Mouse (Mus musculus): ENCODE measurements at regions not wholly inside any gene's neighbourhood (a gene's known extent, or its start where the extent isn't known, plus 50 kb on each side); places are given as distances from the start of the nearest gene placed in this dataset.

DNA sequence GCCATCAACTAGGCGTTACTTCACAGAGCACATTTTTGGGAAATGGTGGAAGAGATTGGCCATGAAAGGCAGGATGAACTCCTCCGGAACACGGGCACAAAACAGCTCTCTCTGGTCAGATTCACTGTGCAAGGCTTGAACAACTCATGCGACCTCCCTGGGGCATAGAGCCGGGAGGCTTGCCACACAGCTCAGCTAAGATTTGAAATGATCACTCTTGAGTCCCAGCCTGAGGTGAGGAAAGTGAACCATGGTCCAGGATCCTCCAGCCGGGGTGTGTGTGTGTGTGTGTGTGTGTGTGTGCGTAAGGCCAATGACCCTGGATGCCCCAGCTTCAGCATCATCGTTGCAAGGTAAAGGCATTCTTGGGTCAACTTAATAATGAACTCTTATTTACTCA lies 237.5 kb downstream of the Gm45692 start:
- WGBS (ENCODE audit: insufficient replicate concordance), result 62% methylated on average over 8 of the region's 8 CpGs
- DNase-seq, result no peak

DNA sequence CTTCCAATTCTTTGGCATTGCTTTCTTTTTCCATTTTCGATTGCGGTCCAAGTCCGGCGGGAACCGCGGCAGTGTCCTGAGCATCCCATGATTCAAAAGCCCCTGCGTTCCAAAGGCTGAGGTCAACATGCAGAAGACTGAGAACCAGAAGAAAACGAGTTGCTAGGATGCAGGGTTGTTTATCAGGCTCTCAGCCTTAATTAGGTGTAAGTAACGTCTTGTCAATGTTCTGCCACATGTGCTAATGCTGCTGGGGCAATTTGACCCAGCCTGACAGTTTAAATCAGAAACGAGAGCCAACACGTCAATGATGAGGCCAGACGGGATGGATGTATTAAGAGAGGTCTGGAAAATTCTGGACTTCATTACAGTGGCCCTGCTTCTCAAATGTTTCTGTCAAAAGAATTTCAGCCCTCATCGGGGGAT lies 239.4 kb downstream of the Gm45692 start:
- Histone ChIP-seq H3K36me3 (replicated peaks; ENCODE audit: insufficient read depth, low read length) (no peaks in the 10 kb centered on the region), H3K4me2 (ENCODE audit: low read depth, low read length) (no peak overlapping the region), H3K9me3 (ENCODE audit: low read length) (no peaks in the 10 kb centered on the region), H3K27ac (ENCODE audit: low read depth) (no peak overlapping the region), H3K9ac (replicated peaks) (no peak overlapping the region), H3K27me3 (ENCODE audit: insufficient read depth, low read length) (no peaks in the 10 kb centered on the region), H3K4me3 (ENCODE audit: low read depth, low read length) (no peak overlapping the region), H3K4me1 (ENCODE audit: insufficient read depth) (no peaks in the 10 kb centered on the region)
- WGBS (ENCODE audit: insufficient replicate concordance), result 73% methylated on average over 13 of the region's 13 CpGs
- TF ChIP-seq EP300 (IDR thresholded peaks at IDR 0.05; ENCODE audit: low read depth) (no peak), CTCF (IDR thresholded peaks at IDR 0.05; ENCODE audit: low read depth) (no peak)
- no peak for DNase-seq
- no peak for ATAC-seq

More for the DNA sequence above, 237.5 kb downstream of the Gm45692 start:
- no peak for TF ChIP-seq EP300 (IDR thresholded peaks at IDR 0.05; ENCODE audit: low read depth)
- no peak for TF ChIP-seq CTCF (IDR thresholded peaks at IDR 0.05; ENCODE audit: low read depth)
- no peak overlapping the region for H3K4me3 ChIP-seq (ENCODE audit: low read depth, low read length)
- H3K36me3 ChIP-seq (replicated peaks; ENCODE audit: insufficient read depth, low read length), result no peaks in the 10 kb centered on the region
- H3K9me3 ChIP-seq (ENCODE audit: low read length), result no peaks in the 10 kb centered on the region
- H3K9ac ChIP-seq (replicated peaks), result no peak overlapping the region
- no peak for ATAC-seq
- H3K4me1 ChIP-seq (ENCODE audit: insufficient read depth), result no peaks in the 10 kb centered on the region
- H3K4me2 ChIP-seq (ENCODE audit: low read depth, low read length), result no peak overlapping the region
- no peak overlapping the region for H3K27ac ChIP-seq (ENCODE audit: low read depth)
- no peaks in the 10 kb centered on the region for H3K27me3 ChIP-seq (ENCODE audit: insufficient read depth, low read length)

- 65% methylated on average over 5 of the region's 5 CpGs for WGBS (ENCODE audit: insufficient replicate concordance)
- no peak overlapping the region for H3K4me2 ChIP-seq (ENCODE audit: low read depth, low read length)
- no peak overlapping the region for H3K4me3 ChIP-seq (ENCODE audit: low read depth, low read length)
- DNase-seq (no peak), ATAC-seq (no peak)
- no peak for TF ChIP-seq CTCF (IDR thresholded peaks at IDR 0.05; ENCODE audit: low read depth)
- TF ChIP-seq EP300 (IDR thresholded peaks at IDR 0.05; ENCODE audit: low read depth), result no peak
- no peaks in the 10 kb centered on the region for H3K27me3 ChIP-seq (ENCODE audit: insufficient read depth, low read length)
- H3K36me3 ChIP-seq (replicated peaks; ENCODE audit: insufficient read depth, low read length), result no peaks in the 10 kb centered on the region
- no peaks in the 10 kb centered on the region for H3K4me1 ChIP-seq (ENCODE audit: insufficient read depth)
- no peaks in the 10 kb centered on the region for H3K9me3 ChIP-seq (ENCODE audit: low read length)
- no peak overlapping the region for H3K9ac ChIP-seq (replicated peaks)
- no peak overlapping the region for H3K27ac ChIP-seq (ENCODE audit: low read depth)
Measured at GRCm38 (mm10) chr8:26362366-26362765, 243.0 kb downstream of the Gm45692 start.

DNA sequence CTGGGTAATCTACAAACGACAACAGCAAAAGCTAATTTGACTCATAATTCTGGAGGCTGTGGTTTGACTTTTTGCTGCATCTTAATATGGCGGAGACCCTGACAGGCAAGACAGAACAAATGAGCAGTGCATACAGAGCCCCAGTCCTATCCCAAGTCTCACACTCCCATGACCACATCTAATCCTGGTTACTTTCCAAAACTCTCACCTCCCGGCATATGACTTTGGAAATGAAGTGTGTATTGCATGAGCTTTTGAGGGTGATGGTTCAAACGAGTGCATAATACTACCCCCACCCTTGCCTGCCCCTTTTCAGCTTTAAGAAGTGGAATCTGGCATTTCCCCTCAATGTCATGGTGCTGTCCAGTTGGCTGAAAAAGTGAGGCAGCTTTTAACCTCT lies 244.3 kb downstream of the Gm45692 start:
- Histone ChIP-seq H3K9ac (replicated peaks) (no peak overlapping the region), H3K9me3 (ENCODE audit: low read length) (no peaks in the 10 kb centered on the region), H3K36me3 (replicated peaks; ENCODE audit: insufficient read depth, low read length) (no peaks in the 10 kb centered on the region), H3K27me3 (ENCODE audit: insufficient read depth, low read length) (no peaks in the 10 kb centered on the region), H3K27ac (ENCODE audit: low read depth) (no peak overlapping the region), H3K4me2 (ENCODE audit: low read depth, low read length) (no peak overlapping the region), H3K4me1 (ENCODE audit: insufficient read depth) (no peaks in the 10 kb centered on the region), H3K4me3 (ENCODE audit: low read depth, low read length) (no peak overlapping the region)
- WGBS (ENCODE audit: insufficient replicate concordance), result 75% methylated on average over 4 of the region's 4 CpGs
- DNase-seq (no peak), ATAC-seq (no peak)
- TF ChIP-seq EP300 (IDR thresholded peaks at IDR 0.05; ENCODE audit: low read depth) (no peak), CTCF (IDR thresholded peaks at IDR 0.05; ENCODE audit: low read depth) (no peak)

GRCm38 (mm10) chr8:26364637-26365036 lies 245.3 kb downstream of the Gm45692 start:
- 66% methylated on average over 4 of the region's 4 CpGs for WGBS (ENCODE audit: insufficient replicate concordance)
- Histone ChIP-seq H3K4me2 (ENCODE audit: low read depth, low read length) (no peak overlapping the region), H3K9me3 (ENCODE audit: low read length) (no peaks in the 10 kb centered on the region), H3K27me3 (ENCODE audit: insufficient read depth, low read length) (no peaks in the 10 kb centered on the region), H3K4me3 (ENCODE audit: low read depth, low read length) (no peak overlapping the region), H3K4me1 (ENCODE audit: insufficient read depth) (no peaks in the 10 kb centered on the region), H3K36me3 (replicated peaks; ENCODE audit: insufficient read depth, low read length) (no peaks in the 10 kb centered on the region), H3K9ac (replicated peaks) (no peak overlapping the region), H3K27ac (ENCODE audit: low read depth) (no peak overlapping the region)
- DNase-seq (no peak), ATAC-seq (no peak)
- TF ChIP-seq CTCF (IDR thresholded peaks at IDR 0.05; ENCODE audit: low read depth) (no peak), EP300 (IDR thresholded peaks at IDR 0.05; ENCODE audit: low read depth) (no peak)

- TF ChIP-seq EP300 (IDR thresholded peaks at IDR 0.05; ENCODE audit: low read depth) (no peak), CTCF (IDR thresholded peaks at IDR 0.05; ENCODE audit: low read depth) (peak; percentile 80)
- Histone ChIP-seq H3K4me1 (ENCODE audit: insufficient read depth) (no peaks in the 10 kb centered on the region), H3K9ac (replicated peaks) (no peak overlapping the region), H3K4me2 (ENCODE audit: low read depth, low read length) (no peak overlapping the region), H3K36me3 (replicated peaks; ENCODE audit: insufficient read depth, low read length) (no peaks in the 10 kb centered on the region), H3K4me3 (ENCODE audit: low read depth, low read length) (no peak overlapping the region), H3K27me3 (ENCODE audit: insufficient read depth, low read length) (no peaks in the 10 kb centered on the region), H3K27ac (ENCODE audit: low read depth) (no peak overlapping the region), H3K9me3 (ENCODE audit: low read length) (peaks cover 3% of the 10 kb centered on the region; the same call in 1 of the 2 replicates)
- DNase-seq (peak; percentile 33), ATAC-seq (no peak)
- 30% methylated on average over 3 of the region's 3 CpGs for whole genome bisulfite sequencing (ENCODE audit: insufficient replicate concordance)
Measured at GRCm38 (mm10) chr8:26380668-26381067, 261.3 kb downstream of the Gm45692 start.

DNA sequence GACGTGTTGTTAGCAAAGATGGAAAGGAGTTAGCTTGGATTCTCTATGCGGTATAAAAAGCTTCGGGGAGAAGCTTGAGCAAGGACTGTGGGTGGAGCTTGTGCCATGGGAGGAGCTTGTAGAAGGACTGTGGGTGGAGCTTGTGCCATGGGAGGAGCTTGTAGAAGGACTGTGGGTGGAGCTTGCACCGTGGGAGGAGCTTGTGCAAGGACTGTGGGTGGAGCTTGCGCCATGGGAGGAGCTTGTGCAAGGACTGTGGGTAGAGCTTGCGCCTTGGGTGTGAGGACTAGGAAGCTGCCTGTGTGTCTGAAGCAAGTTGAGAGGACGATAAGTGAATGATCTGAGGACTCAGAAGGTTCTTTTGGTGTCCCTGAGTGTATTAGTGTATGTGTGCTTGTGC lies 263.1 kb downstream of the Gm45692 start:
- H3K9ac ChIP-seq (replicated peaks), result no peak overlapping the region
- ATAC-seq (no peak), DNase-seq (no peak)
- H3K4me1 ChIP-seq (ENCODE audit: insufficient read depth), result no peaks in the 10 kb centered on the region
- peaks cover 3% of the 10 kb centered on the region; the same call in 1 of the 2 replicates for H3K9me3 ChIP-seq (ENCODE audit: low read length)
- no peak overlapping the region for H3K4me3 ChIP-seq (ENCODE audit: low read depth, low read length)
- no peak for TF ChIP-seq EP300 (IDR thresholded peaks at IDR 0.05; ENCODE audit: low read depth)
- no peak for TF ChIP-seq CTCF (IDR thresholded peaks at IDR 0.05; ENCODE audit: low read depth)
- H3K4me2 ChIP-seq (ENCODE audit: low read depth, low read length), result no peak overlapping the region
- 83% methylated on average over 7 of the region's 7 CpGs for WGBS (ENCODE audit: insufficient replicate concordance)
- H3K27me3 ChIP-seq (ENCODE audit: insufficient read depth, low read length), result no peaks in the 10 kb centered on the region
- H3K36me3 ChIP-seq (replicated peaks; ENCODE audit: insufficient read depth, low read length), result no peaks in the 10 kb centered on the region
- H3K27ac ChIP-seq (ENCODE audit: low read depth), result no peak overlapping the region
